In the genomic region with DNA sequence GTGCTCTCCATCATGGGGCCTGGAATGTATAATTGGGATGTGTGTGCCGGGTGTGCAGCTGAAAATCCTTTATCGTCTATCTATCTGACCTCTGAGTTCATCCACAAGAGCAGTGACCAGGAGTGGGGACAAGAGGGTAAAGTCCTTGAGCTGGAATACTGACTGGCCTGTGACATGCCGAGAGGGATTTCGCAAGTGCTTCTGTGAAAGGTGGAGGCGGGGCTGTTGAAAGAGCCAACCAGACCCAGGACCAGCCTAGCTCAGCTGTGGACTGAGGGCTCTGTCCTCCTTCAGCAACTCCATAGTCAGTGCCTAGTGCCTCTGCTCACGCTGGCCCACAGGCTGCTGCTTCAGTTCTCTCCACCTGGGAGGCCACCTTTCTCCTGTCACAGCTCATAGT, we compare ENCODE assay signal across 7 mouse cellular contexts. TPM values are rescaled to one million over a fixed set of nuclear protein-coding genes. Genes with fewer than 3 reads are reported as not detected.
DNase-seq lines count a peak whose midpoint lies in the region; TF ChIP-seq lines count a peak whose summit lies in the region.

No protein-coding gene starts in this region.

- no peak for TF ChIP-seq POLR2A in ES-Bruce4 (IDR thresholded peaks at IDR 0.05; ENCODE audit: insufficient read depth, low read length)

- H3K36me3 ChIP-seq in ES-Bruce4 (ENCODE audit: control insufficient read depth, insufficient read depth, low read length, poor library complexity, severe bottlenecking): peaks cover 30% of the 10 kb centered on the region
- peaks cover 64% of the 10 kb centered on the region for H3K36me3 ChIP-seq in megakaryocyte, embryonic 14.5 days (replicated peaks; ENCODE audit: low read length)

- DNase-seq in 416B (ENCODE audit: low read depth): peak; percentile 82
- DNase-seq in heart, adult 9 months (ENCODE audit: low spot score in 2 of 2): peak; percentile 40 to 70
- peak; percentile 85 for DNase-seq in kidney, postnatal 14 days
- no peak for DNase-seq in right cerebral cortex, postnatal 4 days
- no peak for DNase-seq in cerebellum, adult 11 months

- TF ChIP-seq CTCF in ES-Bruce4 (IDR thresholded peaks at IDR 0.05; ENCODE audit: low read depth, low read length): no peak

- peak overlapping the region; percentile 2 for H3K9ac ChIP-seq in ES-Bruce4 (ENCODE audit: low read depth, poor library complexity, severe bottlenecking)

- H3K4me3 ChIP-seq in ES-Bruce4 (ENCODE audit: low read depth, low read length): no peak overlapping the region
- H3K4me3 ChIP-seq in megakaryocyte, embryonic 14.5 days (replicated peaks): peak overlapping the region; percentile 48

- H3K27me3 ChIP-seq in ES-Bruce4 (ENCODE audit: control insufficient read depth, insufficient read depth, low read length, poor library complexity, severe bottlenecking): no peaks in the 10 kb centered on the region
- H3K27me3 ChIP-seq in megakaryocyte, embryonic 14.5 days (replicated peaks): no peaks in the 10 kb centered on the region

- H3K27ac ChIP-seq in ES-Bruce4 (ENCODE audit: insufficient read depth, low read length): peak overlapping the region; percentile 85

- H3K9me3 ChIP-seq in ES-Bruce4 (replicated peaks; ENCODE audit: control insufficient read depth, insufficient read depth, low read length, poor library complexity, severe bottlenecking): no peaks in the 10 kb centered on the region
- no peaks in the 10 kb centered on the region for H3K9me3 ChIP-seq in megakaryocyte, embryonic 14.5 days

- no peak for TF ChIP-seq EP300 in ES-Bruce4 (IDR thresholded peaks at IDR 0.05; ENCODE audit: insufficient read depth, low read depth, low read length)

- no peaks in the 10 kb centered on the region for H3K4me1 ChIP-seq in ES-Bruce4 (ENCODE audit: control insufficient read depth, insufficient read depth, low read length)
- peaks cover 71% of the 10 kb centered on the region for H3K4me1 ChIP-seq in megakaryocyte, embryonic 14.5 days

RNA-seq across cellular contexts. Expression of a gene that starts 4.0 kb away (rescaled TPM):
- 99.9 and 103 TPM in 2 replicates for polyA plus RNA-seq in ES-Bruce4 (2011; ENCODE audit: insufficient read depth, insufficient read length, low read depth, missing spikeins)
- polyA plus RNA-seq in megakaryocyte, embryonic 14.5 days (2012; ENCODE audit: insufficient read depth, low replicate concordance): 36.9 and 124 TPM in 2 replicates

RNA-seq across cellular contexts. Expression of a gene that starts 11.6 kb away (rescaled TPM):
- polyA plus RNA-seq in ES-Bruce4 (2011; ENCODE audit: insufficient read depth, insufficient read length, low read depth, missing spikeins): 1.9 and 2.0 TPM in 2 replicates
- polyA plus RNA-seq in megakaryocyte, embryonic 14.5 days (2012; ENCODE audit: insufficient read depth, low replicate concordance): 0.66 TPM in 1 of 2 replicates, not detected in the other

RNA-seq across cellular contexts. Expression of a gene that starts 36.7 kb away (rescaled TPM):
- 42.9 and 43.9 TPM in 2 replicates for polyA plus RNA-seq in ES-Bruce4 (2011; ENCODE audit: insufficient read depth, insufficient read length, low read depth, missing spikeins)
- 5.2 and 6.0 TPM in 2 replicates for polyA plus RNA-seq in megakaryocyte, embryonic 14.5 days (2012; ENCODE audit: insufficient read depth, low replicate concordance)

RNA-seq across cellular contexts. Expression of a gene that starts 37.4 kb away (rescaled TPM):
- polyA plus RNA-seq in ES-Bruce4 (2011; ENCODE audit: insufficient read depth, insufficient read length, low read depth, missing spikeins): 43.6 and 48.0 TPM in 2 replicates
- polyA plus RNA-seq in megakaryocyte, embryonic 14.5 days (2012; ENCODE audit: insufficient read depth, low replicate concordance): 517 and 1,363 TPM in 2 replicates

RNA-seq across cellular contexts. Expression of a gene that starts 38.5 kb away (rescaled TPM):
- 67.9 and 73.3 TPM in 2 replicates for polyA plus RNA-seq in ES-Bruce4 (2011; ENCODE audit: insufficient read depth, insufficient read length, low read depth, missing spikeins)
- polyA plus RNA-seq in megakaryocyte, embryonic 14.5 days (2012; ENCODE audit: insufficient read depth, low replicate concordance): 2.3 and 6.3 TPM in 2 replicates

Comparison
In these comparisons a context has a peak if more than half of its experiments do, and no peak if none do; other contexts are left out.
1. DNase-seq: peak in 416B (single experiment), heart, adult 9 months (2 of 2) and kidney, postnatal 14 days (single experiment); none in right cerebral cortex, postnatal 4 days (single experiment) and cerebellum, adult 11 months (single experiment).